Mouse (Mus musculus) heart, postnatal 4 days (tissue): ENCODE data around the gene Asrgl1. TPM values are rescaled to one million over a fixed set of nuclear protein-coding genes. Genes with fewer than 3 reads are reported as not detected.
"Not testable (repeated sequence)": the region's sequence is repeated elsewhere in the genome, so short reads cannot be mapped to it uniquely, and the experiment has no call there.

Experiments
- DNase-seq: peaks from one replicate; pipeline ENCODE4 v3.0.0; 2021
- total RNA-seq, 2 experiments: library from RNA; stranded (reverse); gene quantifications; 2 replicates each; pipeline ENCODE4 v1.2.3; 2021

Asrgl1 gene
- total RNA-seq, 2 experiments from 2014 or later = 13.2 to 16.4 TPM

GRCm38 (mm10) chr19:9103986-9104385 is 31.4 kb downstream of the Asrgl1 start:
- no peak for DNase-seq

- no peak for DNase-seq
These were observed 34.4 kb downstream of the Asrgl1 start for GRCm38 (mm10) chr19:9101062-9101457.

- no peak for DNase-seq
These were observed 35.0 kb downstream of the Asrgl1 start for GRCm38 (mm10) chr19:9100297-9101061.

- DNase-seq = no peak
These were observed 35.7 kb downstream of the Asrgl1 start for GRCm38 (mm10) chr19:9099751-9100150.

GRCm38 (mm10) chr19:9097441-9097840 is 38.0 kb downstream of the Asrgl1 start:
- peak; percentile 21 for DNase-seq

- no peak for DNase-seq
These were observed 40.3 kb downstream of the Asrgl1 start for GRCm38 (mm10) chr19:9095111-9095510.

GRCm38 (mm10) chr19:9090709-9091108 is 44.7 kb downstream of the Asrgl1 start:
- no peak for DNase-seq

- DNase-seq = no peak
These were observed 45.2 kb downstream of the Asrgl1 start for GRCm38 (mm10) chr19:9090191-9090590.

- DNase-seq = no peak
These were observed 47.6 kb downstream of the Asrgl1 start, which contains the start of gene Scgb1a1 for GRCm38 (mm10) chr19:9087821-9088220. TSS of gene Scgb1a1 (minus strand) at chr19:9087958.

GRCm38 (mm10) chr19:9083892-9084291 is 51.5 kb downstream of the Asrgl1 start:
- not testable (repeated sequence) for DNase-seq

- DNase-seq = no peak
These were observed 52.5 kb downstream of the Asrgl1 start for GRCm38 (mm10) chr19:9083010-9083355.

- DNase-seq = peak; percentile 92
These were observed 53.0 kb downstream of the Asrgl1 start for GRCm38 (mm10) chr19:9082191-9083009.

GRCm38 (mm10) chr19:9081311-9082190 is 53.9 kb downstream of the Asrgl1 start:
- no peak for DNase-seq

GRCm38 (mm10) chr19:9079916-9080315 is 55.5 kb downstream of the Asrgl1 start:
- no peak for DNase-seq

GRCm38 (mm10) chr19:9076982-9077660 is 58.3 kb downstream of the Asrgl1 start:
- DNase-seq = no peak

GRCm38 (mm10) chr19:9076035-9076434 is 59.4 kb downstream of the Asrgl1 start:
- DNase-seq = no peak

GRCm38 (mm10) chr19:9075558-9075957 is 59.9 kb downstream of the Asrgl1 start:
- DNase-seq = no peak

- DNase-seq = no peak
These were observed 61.0 kb downstream of the Asrgl1 start for GRCm38 (mm10) chr19:9074424-9074823.

- no peak for DNase-seq
These were observed 61.5 kb downstream of the Asrgl1 start for GRCm38 (mm10) chr19:9073776-9074411.

- DNase-seq = no peak
These were observed 63.3 kb downstream of the Asrgl1 start for GRCm38 (mm10) chr19:9072157-9072530.

GRCm38 (mm10) chr19:9071456-9072156 is 63.8 kb downstream of the Asrgl1 start:
- peak; percentile 81 for DNase-seq
